Mouse (Mus musculus) ES-Bruce4 (cell line): ENCODE results near the gene 3110082I17Rik.

Experiments
- CTCF ChIP-seq: IDR thresholded peaks from one replicate; pipeline ENCODE4 v1.8.1; 2011; ENCODE audit warnings: low read depth, low read length
- EP300 ChIP-seq: IDR thresholded peaks from 2 replicates; pipeline ENCODE4 v1.6.1; 2011; ENCODE audit warnings: low read depth, low read length; ENCODE audit not compliant: insufficient read depth
- POLR2A ChIP-seq: IDR thresholded peaks from one replicate; pipeline ENCODE4 v1.8.1; 2011; ENCODE audit warnings: low read length; ENCODE audit not compliant: insufficient read depth

DNA sequence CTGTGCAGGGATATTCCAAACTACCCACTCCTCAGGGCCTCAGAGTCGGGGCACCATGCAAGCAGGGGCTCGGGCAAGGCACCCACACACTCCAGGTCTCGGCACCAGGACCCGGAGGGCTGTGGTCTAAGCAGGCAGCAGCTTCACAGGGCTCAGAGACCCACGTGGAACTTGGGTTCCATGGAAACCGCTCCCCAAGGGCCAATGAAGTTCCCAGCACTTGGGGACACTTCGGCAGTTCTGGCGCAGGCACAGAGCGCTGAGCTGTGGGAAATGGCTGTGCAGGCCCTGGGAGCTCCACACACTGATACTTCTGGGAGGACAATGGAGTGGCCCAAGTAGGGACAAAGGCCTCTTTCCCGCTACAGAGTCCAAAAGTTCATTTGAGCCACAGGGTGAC is 7.3 kb downstream of the 3110082I17Rik start:
- no peak for TF ChIP-seq CTCF
- TF ChIP-seq POLR2A = no peak
- TF ChIP-seq EP300 = no peak
